Mouse (Mus musculus): ENCODE measurements around the gene Pmis2. TPM values are rescaled to one million over a fixed set of nuclear protein-coding genes. Genes with fewer than 3 reads are reported as not detected.

Pmis2 gene
- polyA plus RNA-seq (2012; ENCODE audit: insufficient read depth, insufficient read length, low replicate concordance, missing spikeins), result not detected in 2 replicates

DNA sequence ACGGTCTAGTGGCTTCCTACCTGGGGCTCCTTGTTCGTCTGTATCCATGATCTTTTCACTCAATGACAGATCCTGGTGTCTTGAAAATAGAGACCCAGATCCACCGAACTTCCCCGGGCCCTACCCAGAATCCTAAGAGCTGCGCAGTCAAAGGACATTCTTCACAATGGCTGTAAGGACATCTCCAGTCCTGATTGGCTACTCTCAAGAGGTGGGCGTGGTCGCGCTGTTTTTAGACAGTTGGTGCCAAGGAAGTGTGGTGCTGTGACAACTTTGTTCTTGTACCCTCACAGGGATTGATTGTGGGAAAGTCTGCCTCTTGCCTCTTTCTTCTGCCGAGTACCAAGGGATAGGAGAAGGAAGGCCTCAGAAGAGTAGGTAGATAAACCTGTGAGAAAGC, at the start of gene Pmis2:
Gene Pmis2 (minus strand): TSS at position 126 of the 400 bp plus-strand sequence.
- 72% methylated on average over 9 of the region's 9 CpGs for WGBS
- TF ChIP-seq CTCF (IDR thresholded peaks at IDR 0.05; ENCODE audit: insufficient read depth, low read depth, low read length) (no peak), POLR2A (IDR thresholded peaks at IDR 0.05; ENCODE audit: insufficient read depth, low read depth, low read length) (no peak)
- Histone ChIP-seq H3K4me3 (ENCODE audit: insufficient read depth, low read depth, low read length) (no peak within 1 kb of the TSS), H3K27ac (ENCODE audit: insufficient read depth, low read depth, low read length) (no peak within 1 kb of the TSS), H3K4me1 (ENCODE audit: control insufficient read depth, insufficient read depth, low read length) (no peaks in the 10 kb centered on the region)

DNA sequence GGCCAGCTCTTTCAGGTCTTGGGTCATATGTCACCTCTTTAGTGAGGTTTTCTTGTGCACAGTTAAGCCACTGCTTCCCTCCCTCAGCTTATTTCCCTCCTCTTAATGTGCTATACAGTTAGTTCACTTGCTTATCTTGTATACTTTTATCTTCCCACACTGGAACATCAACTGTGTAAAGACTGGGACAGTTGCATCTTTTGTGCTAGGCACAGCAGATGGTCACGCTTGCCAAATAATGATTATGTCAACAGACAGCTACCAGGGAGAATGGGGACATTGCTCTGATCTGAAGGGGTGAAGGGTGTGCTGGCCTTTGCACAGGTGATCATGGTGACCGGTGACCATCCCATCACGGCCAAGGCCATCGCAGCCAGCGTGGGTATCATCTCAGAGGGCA, 48.3 kb upstream of the Pmis2 start:
- WGBS, result 98% methylated on average over 5 of the region's 5 CpGs
- no peak for TF ChIP-seq POLR2A (IDR thresholded peaks at IDR 0.05; ENCODE audit: insufficient read depth, low read depth, low read length)
- TF ChIP-seq CTCF (IDR thresholded peaks at IDR 0.05; ENCODE audit: insufficient read depth, low read depth, low read length), result no peak
- peaks cover 12% of the 10 kb centered on the region for H3K4me1 ChIP-seq (ENCODE audit: control insufficient read depth, insufficient read depth, low read length)
- H3K27ac ChIP-seq (ENCODE audit: insufficient read depth, low read depth, low read length), result no peak overlapping the region
- no peak overlapping the region for H3K4me3 ChIP-seq (ENCODE audit: insufficient read depth, low read depth, low read length)

DNA sequence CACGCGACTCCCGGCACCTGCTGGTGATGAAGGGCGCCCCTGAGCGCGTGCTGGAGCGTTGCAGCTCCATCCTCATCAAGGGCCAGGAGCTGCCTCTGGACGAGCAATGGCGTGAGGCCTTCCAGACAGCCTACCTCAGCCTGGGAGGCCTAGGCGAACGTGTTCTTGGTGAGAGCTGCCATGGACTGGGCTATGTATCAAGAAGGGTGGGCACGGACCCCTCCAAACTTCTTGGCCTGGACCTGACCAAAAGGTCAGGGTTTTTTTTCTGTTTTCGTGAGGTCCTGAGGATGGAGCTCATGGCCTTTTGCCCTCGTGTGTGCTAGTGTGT, 46.3 kb upstream of the Pmis2 start:
- Histone ChIP-seq H3K4me1 (ENCODE audit: control insufficient read depth, insufficient read depth, low read length) (peaks cover 12% of the 10 kb centered on the region), H3K27ac (ENCODE audit: insufficient read depth, low read depth, low read length) (no peak overlapping the region), H3K4me3 (ENCODE audit: insufficient read depth, low read depth, low read length) (peak overlapping the region; percentile 20)
- WGBS, result 15% methylated on average over 14 of the region's 14 CpGs
- TF ChIP-seq POLR2A (IDR thresholded peaks at IDR 0.05; ENCODE audit: insufficient read depth, low read depth, low read length), result no peak
- no peak for TF ChIP-seq CTCF (IDR thresholded peaks at IDR 0.05; ENCODE audit: insufficient read depth, low read depth, low read length)

DNA sequence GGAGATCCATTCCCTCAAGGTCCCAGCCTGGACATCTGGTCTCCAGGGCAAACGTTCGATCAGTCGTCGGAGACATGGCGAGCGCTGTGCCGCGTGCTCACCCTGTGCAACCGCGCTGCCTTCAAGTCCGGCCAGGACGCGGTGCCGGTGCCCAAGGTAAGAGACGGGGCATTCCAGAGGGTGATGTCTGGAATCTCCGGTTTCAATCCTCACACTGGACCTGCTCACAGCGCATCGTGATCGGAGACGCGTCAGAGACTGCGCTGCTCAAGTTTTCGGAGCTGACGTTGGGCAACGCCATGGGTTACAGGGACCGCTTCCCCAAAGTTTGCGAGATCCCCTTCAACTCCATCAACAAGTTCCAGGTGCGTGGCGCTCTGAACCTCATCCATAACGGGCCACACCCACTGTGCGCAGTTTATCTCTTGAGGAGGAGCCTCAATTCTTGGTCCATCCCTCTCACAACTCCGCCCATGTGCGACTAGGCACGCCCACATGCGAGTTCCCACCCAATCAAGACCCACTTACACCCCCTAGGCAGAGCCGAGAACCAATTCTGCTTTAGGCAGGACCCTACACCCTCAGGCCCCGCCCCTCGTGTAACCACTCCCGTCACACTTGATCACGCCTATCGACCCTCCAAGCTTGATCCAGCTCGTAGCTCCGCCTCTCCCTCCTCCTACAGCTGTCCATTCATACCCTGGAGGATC, 45.8 kb upstream of the Pmis2 start:
- peaks cover 12% of the 10 kb centered on the region for H3K4me1 ChIP-seq (ENCODE audit: control insufficient read depth, insufficient read depth, low read length)
- TF ChIP-seq CTCF (IDR thresholded peaks at IDR 0.05; ENCODE audit: insufficient read depth, low read depth, low read length) (no peak), POLR2A (IDR thresholded peaks at IDR 0.05; ENCODE audit: insufficient read depth, low read depth, low read length) (no peak)
- no peak overlapping the region for H3K27ac ChIP-seq (ENCODE audit: insufficient read depth, low read depth, low read length)
- H3K4me3 ChIP-seq (ENCODE audit: insufficient read depth, low read depth, low read length), result peak overlapping the region; percentile 20
- WGBS, result 3% methylated on average over 43 of the region's 43 CpGs

DNA sequence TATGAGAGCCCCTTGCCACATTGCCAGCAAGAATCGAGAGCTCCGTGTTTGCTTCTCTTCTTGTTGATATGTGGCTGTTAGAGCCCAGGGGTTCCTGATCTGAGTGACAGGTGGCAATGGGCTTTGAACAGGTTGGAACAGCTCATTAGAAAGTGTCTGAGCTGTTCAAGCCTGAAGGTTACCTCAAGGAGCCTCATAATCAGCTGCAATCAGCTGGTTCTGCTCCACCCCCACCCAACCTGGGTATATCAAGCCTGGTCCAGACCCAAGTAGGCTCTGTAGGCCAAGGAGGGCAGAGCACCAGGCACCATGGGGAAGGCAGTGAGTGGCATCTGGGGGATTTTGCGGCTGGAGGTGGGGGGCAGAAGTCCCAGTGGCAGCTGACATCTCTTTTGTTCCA, 40.5 kb upstream of the Pmis2 start, which contains the start of gene Atp4a:
Gene Atp4a (plus strand): TSS at position 268 of the 400 bp plus-strand sequence.
- no peak for TF ChIP-seq POLR2A (IDR thresholded peaks at IDR 0.05; ENCODE audit: insufficient read depth, low read depth, low read length)
- no peak for TF ChIP-seq CTCF (IDR thresholded peaks at IDR 0.05; ENCODE audit: insufficient read depth, low read depth, low read length)
- no peak within 1 kb of the TSS for H3K27ac ChIP-seq (ENCODE audit: insufficient read depth, low read depth, low read length)
- H3K4me1 ChIP-seq (ENCODE audit: control insufficient read depth, insufficient read depth, low read length), result peaks cover 2% of the 10 kb centered on the region
- WGBS, result 80% methylated on average over 3 of the region's 3 CpGs
- no peak within 1 kb of the TSS for H3K4me3 ChIP-seq (ENCODE audit: insufficient read depth, low read depth, low read length)

DNA sequence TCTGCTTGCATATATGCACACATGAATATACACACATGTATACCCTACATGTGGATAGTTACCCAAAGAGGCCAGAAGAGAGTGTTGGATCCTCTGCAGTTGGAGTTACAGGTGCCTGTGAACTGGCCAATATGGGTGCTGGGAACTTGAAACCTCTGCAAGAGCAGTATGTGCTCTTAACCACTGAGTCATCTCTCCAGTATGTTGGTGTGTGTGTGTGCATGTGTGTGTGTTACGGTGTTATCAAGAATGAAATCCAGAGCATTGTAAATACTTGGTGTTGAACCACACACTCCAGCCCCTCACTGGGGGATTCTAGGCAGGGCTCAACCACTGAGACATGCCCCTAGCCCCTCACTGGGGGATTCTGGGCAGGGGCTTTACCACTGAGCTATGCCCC, 36.0 kb upstream of the Pmis2 start:
- no peaks in the 10 kb centered on the region for H3K4me1 ChIP-seq (ENCODE audit: control insufficient read depth, insufficient read depth, low read length)
- no peak overlapping the region for H3K27ac ChIP-seq (ENCODE audit: insufficient read depth, low read depth, low read length)
- WGBS, result 88% methylated on average over 1 of the region's 1 CpGs
- H3K4me3 ChIP-seq (ENCODE audit: insufficient read depth, low read depth, low read length), result no peak overlapping the region
- TF ChIP-seq CTCF (IDR thresholded peaks at IDR 0.05; ENCODE audit: insufficient read depth, low read depth, low read length) (no peak), POLR2A (IDR thresholded peaks at IDR 0.05; ENCODE audit: insufficient read depth, low read depth, low read length) (no peak)

DNA sequence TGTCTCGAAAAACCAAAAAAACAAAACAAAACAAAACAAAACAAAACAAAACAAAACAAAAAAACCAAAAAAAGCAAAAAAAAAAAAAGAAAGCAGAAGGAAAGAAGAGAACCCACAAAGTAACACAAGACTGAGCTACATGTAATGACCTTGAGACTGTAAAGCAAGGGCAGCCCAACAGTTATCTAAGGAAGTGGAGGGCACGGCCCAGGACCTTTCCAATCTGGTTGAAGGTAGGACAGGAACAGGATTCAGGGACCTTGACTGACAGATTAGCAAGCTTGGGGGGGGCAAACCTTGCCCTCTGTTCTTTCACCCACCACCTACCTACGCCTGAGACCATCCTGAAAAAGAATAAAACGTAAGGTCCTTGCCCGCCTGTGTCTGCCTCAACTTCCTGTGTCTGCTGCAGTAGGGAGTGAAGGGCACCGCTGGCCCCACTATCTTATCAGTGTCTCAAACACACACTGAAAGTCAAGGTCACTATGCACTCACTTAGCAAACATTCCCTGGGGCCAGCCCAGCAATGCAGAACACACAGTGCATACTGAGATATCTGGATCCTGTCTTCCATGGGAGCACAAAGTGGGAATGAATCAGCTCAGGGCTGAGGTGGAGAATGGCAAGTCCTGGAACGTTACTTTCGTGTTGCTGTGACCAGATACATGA, 34.9 kb upstream of the Pmis2 start:
- TF ChIP-seq CTCF (IDR thresholded peaks at IDR 0.05; ENCODE audit: insufficient read depth, low read depth, low read length) (no peak), POLR2A (IDR thresholded peaks at IDR 0.05; ENCODE audit: insufficient read depth, low read depth, low read length) (no peak)
- no peaks in the 10 kb centered on the region for H3K4me1 ChIP-seq (ENCODE audit: control insufficient read depth, insufficient read depth, low read length)
- no peak overlapping the region for H3K4me3 ChIP-seq (ENCODE audit: insufficient read depth, low read depth, low read length)
- 85% methylated on average over 8 of the region's 8 CpGs for WGBS
- no peak overlapping the region for H3K27ac ChIP-seq (ENCODE audit: insufficient read depth, low read depth, low read length)

DNA sequence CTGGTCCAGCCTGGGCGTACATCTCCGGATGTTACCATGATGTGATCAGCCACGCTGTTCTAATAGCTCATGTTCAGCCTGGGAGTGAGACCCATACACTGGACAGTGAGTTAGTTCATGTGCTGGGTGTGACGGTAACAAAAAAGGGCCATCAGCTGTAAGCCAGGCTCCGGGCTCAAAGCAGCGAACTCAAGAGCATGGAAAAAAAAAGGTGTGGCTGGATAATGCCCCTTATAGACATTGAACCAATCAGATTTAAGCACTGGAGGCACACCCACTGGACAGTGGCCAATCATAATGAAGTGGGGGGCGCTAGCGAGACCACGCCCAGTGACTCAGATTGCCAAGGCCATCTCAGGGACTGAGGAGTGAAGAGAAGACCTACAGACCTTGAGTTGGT, 27.2 kb upstream of the Pmis2 start, which contains the start of gene 2200002J24Rik:
Gene 2200002J24Rik (plus strand): TSS at position 338 of the 400 bp plus-strand sequence.
- Histone ChIP-seq H3K4me3 (ENCODE audit: insufficient read depth, low read depth, low read length) (no peak within 1 kb of the TSS), H3K27ac (ENCODE audit: insufficient read depth, low read depth, low read length) (no peak within 1 kb of the TSS), H3K4me1 (ENCODE audit: control insufficient read depth, insufficient read depth, low read length) (no peaks in the 10 kb centered on the region)
- TF ChIP-seq POLR2A (IDR thresholded peaks at IDR 0.05; ENCODE audit: insufficient read depth, low read depth, low read length) (no peak), CTCF (IDR thresholded peaks at IDR 0.05; ENCODE audit: insufficient read depth, low read depth, low read length) (no peak)
- 50% methylated on average over 9 of the region's 9 CpGs for WGBS

DNA sequence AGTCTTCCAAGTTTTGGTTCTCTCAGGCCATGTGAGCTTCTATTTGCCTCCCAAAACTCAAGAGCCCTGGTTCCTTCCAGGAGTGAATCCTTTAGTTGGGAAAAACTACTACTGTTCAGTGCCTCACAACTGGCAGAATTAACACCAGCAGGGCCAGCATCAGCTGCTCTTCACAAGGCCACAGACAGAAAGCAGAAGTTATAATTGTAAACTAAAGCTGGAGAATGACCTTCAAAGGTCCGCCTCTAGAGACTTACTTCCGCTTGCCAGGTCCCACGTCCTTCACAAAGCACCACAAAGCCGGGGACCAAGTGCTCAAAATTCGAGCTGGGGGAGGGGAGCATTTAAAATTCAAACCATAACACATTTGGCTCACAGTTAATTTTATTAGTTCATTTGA, 26.7 kb upstream of the Pmis2 start:
- TF ChIP-seq POLR2A (IDR thresholded peaks at IDR 0.05; ENCODE audit: insufficient read depth, low read depth, low read length), result no peak
- no peak for TF ChIP-seq CTCF (IDR thresholded peaks at IDR 0.05; ENCODE audit: insufficient read depth, low read depth, low read length)
- Histone ChIP-seq H3K27ac (ENCODE audit: insufficient read depth, low read depth, low read length) (no peak overlapping the region), H3K4me3 (ENCODE audit: insufficient read depth, low read depth, low read length) (no peak overlapping the region), H3K4me1 (ENCODE audit: control insufficient read depth, insufficient read depth, low read length) (no peaks in the 10 kb centered on the region)
- WGBS, result 64% methylated on average over 5 of the region's 5 CpGs
